8 mouse cellular contexts compared by ENCODE assay signal in genomic region chr2:152029252-152030082, GRCm38 (mm10). TPM values are rescaled to one million over a fixed set of nuclear protein-coding genes. Genes with fewer than 3 reads are reported as not detected.
DNase-seq lines count a peak whose midpoint lies in the region; ATAC-seq lines count a peak whose summit lies in the region.

No protein-coding gene starts in this region.

- H3K4me1 ChIP-seq in embryonic facial prominence, embryonic 11.5 days (ENCODE audit: control insufficient read depth, insufficient read depth, low read length) = no peaks in the 10 kb centered on the region
- H3K4me1 ChIP-seq in midbrain, embryonic 12.5 days = peaks cover 17% of the 10 kb centered on the region

- ATAC-seq in embryonic facial prominence, embryonic 11.5 days (replicated peaks; ENCODE audit: insufficient number of reproducible peaks, low FRiP score, low TSS enrichment, low read depth) = peak; percentile 89
- ATAC-seq in midbrain, embryonic 12.5 days (ENCODE audit: low FRiP score, low read depth) = peak; percentile 93

- DNase-seq in adrenal gland, postnatal 25 days = peak; percentile 94
- peak; percentile 97 for DNase-seq in embryonic facial prominence, embryonic 11.5 days (ENCODE audit: low spot score)
- DNase-seq in heart, adult 11 months = peak; percentile 98
- DNase-seq in kidney, adult 11 months = peak; percentile 80
- DNase-seq in left cerebral cortex, postnatal 4 days = peak; percentile 97
- peak; percentile 80 for DNase-seq in skeletal muscle tissue, adult 2 months (ENCODE audit: low read depth, low spot score)
- no peak for DNase-seq in MN1 (ENCODE audit: low spot score)

- intact Hi-C loops in left cerebral cortex, postnatal 4 days (cut with DNase I) = loop anchor here (5.0 to 10.0 kb wide), 2 partner anchors 68 to 165 kb away; no protein-coding TSS in a partner anchor

- H3K4me2 ChIP-seq in embryonic facial prominence, embryonic 11.5 days (ENCODE audit: low read depth, low read length) = peak overlapping the region; percentile 86
- H3K4me2 ChIP-seq in midbrain, embryonic 12.5 days (replicated peaks) = peak overlapping the region; percentile 68

- H3K9me3 ChIP-seq in embryonic facial prominence, embryonic 11.5 days (replicated peaks; ENCODE audit: control insufficient read depth, low read length) = no peaks in the 10 kb centered on the region
- no peaks in the 10 kb centered on the region for H3K9me3 ChIP-seq in midbrain, embryonic 12.5 days

- under 1% methylated on average over 52 of the region's 54 CpGs for WGBS in embryonic facial prominence, embryonic 11.5 days
- WGBS in midbrain, embryonic 12.5 days = 1% methylated on average over 54 of the region's 54 CpGs

- peak overlapping the region; percentile 58 for H3K4me3 ChIP-seq in embryonic facial prominence, embryonic 11.5 days (ENCODE audit: low read depth, low read length)
- peak overlapping the region; percentile 55 for H3K4me3 ChIP-seq in midbrain, embryonic 12.5 days

- H3K27me3 ChIP-seq in embryonic facial prominence, embryonic 11.5 days (ENCODE audit: control insufficient read depth, insufficient read depth, low read length) = peaks cover 9% of the 10 kb centered on the region; the same call in 1 of the 2 replicates
- H3K27me3 ChIP-seq in midbrain, embryonic 12.5 days = peaks cover 55% of the 10 kb centered on the region

- no peak overlapping the region for H3K27ac ChIP-seq in embryonic facial prominence, embryonic 11.5 days (replicated peaks; ENCODE audit: low read depth, low read length)
- H3K27ac ChIP-seq in midbrain, embryonic 12.5 days (replicated peaks) = peak overlapping the region; percentile 82

- H3K36me3 ChIP-seq in embryonic facial prominence, embryonic 11.5 days (replicated peaks; ENCODE audit: control insufficient read depth, insufficient read depth, low read depth, low read length) = no peaks in the 10 kb centered on the region
- no peaks in the 10 kb centered on the region for H3K36me3 ChIP-seq in midbrain, embryonic 12.5 days

- peak overlapping the region; percentile 55 for H3K9ac ChIP-seq in embryonic facial prominence, embryonic 11.5 days (replicated peaks; ENCODE audit: low read length)
- peak overlapping the region; percentile 49; the same call in 1 of the 2 replicates for H3K9ac ChIP-seq in midbrain, embryonic 12.5 days (replicated peaks)

RNA-seq across cellular contexts. Expression of gene Slc52a3, which starts 33.2 kb away (rescaled TPM):
- 2.3 and 2.6 TPM in 2 replicates for total RNA-seq in adrenal gland, postnatal 25 days (2021)
- polyA plus RNA-seq in embryonic facial prominence, embryonic 11.5 days (2014; fragmentation: Nextera tagmentation; extraction: Ambion mirVana) = 0.36 and 0.72 TPM in 2 replicates
- total RNA-seq in left cerebral cortex, postnatal 4 days (2021) = 1 to 10 TPM; 2.2 to 2.5 TPM
- polyA plus RNA-seq in midbrain, embryonic 12.5 days (2016; fragmentation: Nextera tagmentation; extraction: Ambion mirVana) = 0.94 and 1.2 TPM in 2 replicates

RNA-seq across cellular contexts. Expression of gene Fam110a, which starts 49.4 kb away (rescaled TPM):
- 8.8 and 12.7 TPM in 2 replicates for total RNA-seq in adrenal gland, postnatal 25 days (2021)
- 31.7 and 34.8 TPM in 2 replicates for polyA plus RNA-seq in embryonic facial prominence, embryonic 11.5 days (2014; fragmentation: Nextera tagmentation; extraction: Ambion mirVana)
- total RNA-seq in left cerebral cortex, postnatal 4 days (2021) = 10 to 100 TPM; 19.0 to 20.5 TPM
- 114 and 120 TPM in 2 replicates for polyA plus RNA-seq in midbrain, embryonic 12.5 days (2016; fragmentation: Nextera tagmentation; extraction: Ambion mirVana)

RNA-seq across cellular contexts. Expression of gene Scrt2, which starts 51.9 kb away (rescaled TPM):
- total RNA-seq in adrenal gland, postnatal 25 days (2021) = 0.36 TPM in 1 of 2 replicates, not detected in the other
- 1.9 and 2.6 TPM in 2 replicates for polyA plus RNA-seq in embryonic facial prominence, embryonic 11.5 days (2014; fragmentation: Nextera tagmentation; extraction: Ambion mirVana)
- total RNA-seq in left cerebral cortex, postnatal 4 days (2021) = 10 to 100 TPM; 20.0 to 25.2 TPM
- 15.3 and 17.1 TPM in 2 replicates for polyA plus RNA-seq in midbrain, embryonic 12.5 days (2016; fragmentation: Nextera tagmentation; extraction: Ambion mirVana)

Comparison
In these comparisons a context has a peak if more than half of its experiments do, and no peak if none do; other contexts are left out.
1. RNA of gene Scrt2, which starts 51.9 kb away (total RNA-seq): 20.0 to 25.2 TPM in left cerebral cortex, postnatal 4 days; 0.36 TPM in adrenal gland, postnatal 25 days; every median in the first group is over 10 times any median in the second.